Mouse (Mus musculus) CD4-positive, CD25-positive, alpha-beta regulatory T cell, adult 2 months (primary cell): ENCODE measurements around the gene Mfap1a.
"Not testable (repeated sequence)": the region's sequence is repeated elsewhere in the genome, so short reads cannot be mapped to it uniquely, and the experiment has no call there.

Experiments
- DNase-seq: peaks from one replicate; pipeline ENCODE4 v3.0.0-alpha.2; 2012; ENCODE audit warnings: low read depth, low spot score

Gene Mfap1a

DNA sequence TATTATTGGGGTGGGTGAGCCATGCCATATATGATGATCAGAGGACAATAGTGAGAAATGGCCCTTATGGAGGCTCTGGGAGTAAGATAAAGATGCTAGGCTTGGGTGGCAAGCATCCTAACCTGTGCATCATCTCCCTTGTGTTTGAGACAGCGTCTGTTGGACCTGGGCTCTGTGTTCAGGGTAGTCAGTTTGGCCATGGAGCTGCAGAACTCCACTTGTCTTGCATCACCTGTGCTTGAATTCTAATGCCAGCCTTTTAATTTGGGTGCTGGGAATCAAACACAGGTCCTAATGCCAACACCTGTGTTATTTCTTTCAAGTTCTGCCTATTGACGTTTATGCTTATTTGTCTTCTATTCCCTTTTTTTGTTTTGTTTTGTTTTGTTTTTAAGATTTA is 31.2 kb downstream of the Mfap1a start:
- not testable (repeated sequence) for DNase-seq

DNA sequence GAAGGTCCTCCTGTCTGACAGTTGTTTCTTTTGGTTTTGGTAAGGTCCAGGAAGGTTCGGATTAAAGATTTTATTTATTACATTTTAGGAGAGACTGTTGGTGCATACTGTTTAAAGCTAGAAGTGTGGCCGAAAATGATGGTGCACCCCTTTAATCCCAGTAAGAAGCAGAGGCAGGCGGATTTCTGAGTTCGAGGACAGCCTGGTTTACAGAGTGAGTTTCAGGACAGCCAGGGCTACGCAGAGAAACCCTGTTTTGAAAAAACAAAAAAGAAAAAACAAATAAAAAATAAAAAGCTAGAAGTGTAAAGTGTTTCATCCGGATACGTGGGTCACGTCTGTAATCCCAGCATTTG is 32.3 kb downstream of the Mfap1a start:
- DNase-seq: no peak

DNA sequence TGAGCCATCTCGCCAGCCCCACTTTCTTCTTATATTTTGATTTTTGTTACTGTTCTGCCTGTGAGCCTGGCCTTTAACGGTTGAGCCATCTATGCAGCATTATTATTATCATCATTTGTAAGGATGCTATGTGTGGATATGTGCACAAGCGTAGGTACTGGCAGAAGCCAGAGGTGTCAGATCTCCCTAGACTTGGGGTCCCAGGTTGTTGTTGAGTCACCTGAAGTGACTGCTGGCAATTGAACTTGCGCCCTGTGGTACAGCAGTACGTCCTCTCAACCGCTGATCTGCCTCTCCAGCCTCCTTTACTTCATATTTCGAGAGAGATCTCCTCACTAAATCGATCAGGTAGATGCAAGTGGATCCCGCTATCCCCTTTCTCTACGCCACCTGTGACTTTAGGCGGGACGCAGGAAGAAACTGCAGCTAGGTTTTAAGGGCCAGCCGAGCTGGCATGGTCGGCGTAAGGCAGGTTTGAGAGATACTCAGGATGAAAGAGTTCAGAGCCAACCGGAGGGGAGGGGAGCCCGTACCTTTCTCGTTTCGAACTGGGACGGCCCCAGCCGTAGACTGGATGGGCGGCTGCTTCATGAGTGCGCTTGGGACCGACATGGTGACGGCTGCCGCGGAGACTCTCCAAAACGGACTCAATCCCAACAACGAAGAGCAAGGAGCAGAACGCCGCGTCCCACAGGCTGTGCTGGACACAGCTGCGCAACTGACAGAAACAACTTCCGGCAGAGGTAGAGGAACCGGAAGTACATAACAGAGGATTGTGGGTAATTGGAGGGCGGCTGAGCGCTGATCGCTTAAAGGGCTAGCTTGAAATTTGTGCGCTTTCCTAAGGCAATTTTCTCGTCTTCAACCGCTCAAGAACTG is 32.9 kb downstream of the Mfap1a start, which contains the start of gene Mfap1b:
Gene Mfap1b, minus strand, starts transcription at position 767 of the 879 bp plus-strand sequence.
- peak; percentile 90 for DNase-seq

- DNase-seq: not testable (repeated sequence)
Measured at GRCm38 (mm10) chr2:121472783-121473182, 33.7 kb downstream of the Mfap1a start.

DNA sequence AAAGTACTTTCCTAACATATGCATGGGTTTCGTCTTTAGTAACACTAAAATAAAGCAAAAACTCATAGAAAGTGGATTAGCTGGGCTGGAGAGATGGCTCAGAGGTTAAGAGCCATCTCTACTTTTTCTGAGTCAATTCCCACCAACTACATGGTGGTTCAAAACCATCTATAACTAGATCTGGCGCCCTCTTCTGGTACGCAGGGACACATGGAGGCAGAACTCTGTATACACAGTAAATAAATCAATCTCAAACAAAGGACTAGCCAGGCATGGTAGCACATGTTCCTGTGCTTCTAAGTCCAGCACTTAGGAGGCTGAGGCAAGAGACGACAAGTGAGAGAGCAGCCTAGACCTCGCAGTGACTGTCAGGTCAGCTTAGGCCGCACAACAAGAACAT is 37.5 kb downstream of the Mfap1a start:
- DNase-seq: not testable (repeated sequence)

DNA sequence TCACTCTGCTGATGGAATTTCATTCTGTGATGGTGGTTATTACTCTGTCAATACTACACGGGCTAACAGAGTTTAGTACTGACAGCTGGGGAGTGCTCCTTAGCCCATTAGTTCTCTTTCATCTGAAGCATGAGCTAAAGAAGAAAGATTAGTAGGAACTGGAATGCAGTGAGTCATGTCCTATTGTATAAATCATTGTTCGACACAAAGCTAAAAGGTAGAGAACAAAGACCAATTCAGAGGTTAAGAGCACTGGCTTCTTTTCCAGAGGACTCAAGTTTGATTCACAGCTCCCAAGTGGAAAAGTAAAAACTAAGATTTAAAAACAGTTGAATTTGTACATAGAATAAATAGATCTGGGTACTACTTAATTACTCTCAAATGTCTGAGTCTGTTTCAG is 46.4 kb downstream of the Mfap1a start:
- no peak for DNase-seq

DNA sequence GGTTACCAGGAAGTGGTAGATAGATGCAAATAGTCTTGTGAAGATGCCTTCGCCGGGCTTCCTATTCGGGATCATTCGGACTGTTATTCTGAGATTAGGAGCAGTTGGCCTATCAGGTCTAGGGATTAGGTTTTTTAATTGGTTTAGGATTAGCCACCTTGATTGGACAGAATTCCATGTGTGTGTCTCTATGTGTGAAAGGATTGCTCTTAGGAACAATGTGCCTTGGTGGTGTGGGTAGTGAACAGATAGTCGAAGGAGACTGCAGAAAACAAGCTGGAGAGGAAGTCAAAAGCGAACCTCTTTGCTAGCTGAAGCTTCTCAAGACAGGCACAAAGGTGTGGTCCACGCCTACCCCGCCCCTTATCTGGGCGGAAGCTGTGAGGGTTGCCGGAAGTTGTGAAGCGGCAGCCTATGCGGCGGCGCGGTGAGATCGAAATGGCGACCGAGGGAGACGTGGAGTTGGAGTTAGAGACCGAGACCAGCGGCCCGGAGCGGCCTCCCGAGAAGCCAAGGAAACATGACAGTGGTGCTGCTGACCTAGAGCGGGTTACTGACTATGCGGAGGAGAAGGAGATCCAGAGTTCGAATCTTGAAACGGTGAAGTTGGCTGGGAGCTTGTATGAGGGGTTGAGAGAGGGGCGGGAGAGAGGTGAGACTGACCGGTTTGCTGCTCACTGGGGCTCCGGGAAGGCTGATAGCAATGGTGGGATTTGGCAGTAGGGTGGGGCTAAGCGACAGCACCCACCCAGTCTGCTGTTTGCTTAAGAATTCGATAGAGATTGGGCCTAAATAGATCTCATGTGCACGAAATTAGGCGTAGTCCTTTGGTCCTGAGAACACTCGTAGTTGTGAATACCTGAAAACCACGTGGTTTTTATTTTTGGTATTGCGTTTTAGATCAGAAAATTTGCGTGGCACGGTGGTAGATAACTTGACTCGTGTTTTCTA is 49.5 kb downstream of the Mfap1a start, which contains the start of gene Serinc4:
Gene Serinc4, minus strand, starts transcription at position 90 of the 951 bp plus-strand sequence.
- peak; percentile 94 for DNase-seq

- DNase-seq: no peak
Measured at GRCm38 (mm10) chr2:121455534-121455933, 50.9 kb downstream of the Mfap1a start.

DNA sequence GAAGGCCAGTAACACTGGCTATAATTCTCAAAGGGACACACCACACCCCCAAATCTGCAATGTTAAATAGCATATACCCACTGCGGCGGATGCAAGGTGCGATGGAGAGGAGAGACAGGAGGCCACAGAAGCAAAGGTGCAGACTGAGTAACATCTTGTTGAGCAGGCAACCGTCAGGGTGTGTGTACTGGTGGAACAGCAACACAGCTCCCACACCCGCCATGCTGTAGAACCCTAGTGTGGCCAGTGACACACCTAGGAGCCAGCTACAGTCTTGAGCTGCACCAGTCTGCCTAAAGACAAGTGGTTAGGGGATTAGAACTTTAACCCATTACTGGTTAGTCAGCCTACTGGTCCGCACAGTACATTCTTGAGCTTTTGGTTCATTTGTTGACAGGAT is 52.5 kb downstream of the Mfap1a start:
- no peak for DNase-seq

DNA sequence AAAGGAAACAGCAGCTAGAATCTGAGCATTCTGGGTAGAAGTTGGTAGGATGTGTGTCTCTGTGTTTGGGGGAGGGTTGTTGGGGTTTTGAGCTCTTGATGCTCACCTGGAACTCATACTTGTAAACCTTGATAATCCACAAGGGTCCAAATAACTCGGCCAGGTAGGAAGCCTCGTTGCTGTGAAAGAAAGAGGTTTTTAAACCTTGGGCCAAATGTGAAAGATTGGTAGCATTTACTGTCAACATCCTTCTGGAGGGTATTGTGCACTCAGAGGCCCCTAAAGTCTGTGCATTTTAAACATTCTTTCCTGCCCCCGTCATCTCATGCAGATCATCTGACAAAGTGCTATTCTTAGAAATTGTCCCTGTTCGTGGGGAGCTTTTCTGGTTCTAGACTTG is 53.5 kb downstream of the Mfap1a start, which contains the start of gene Hypk:
Gene Hypk, plus strand, starts transcription at position 301 of the 400 bp plus-strand sequence.
- no peak for DNase-seq

GRCm38 (mm10) chr2:121452361-121452760 is 54.1 kb downstream of the Mfap1a start:
- no peak for DNase-seq

DNA sequence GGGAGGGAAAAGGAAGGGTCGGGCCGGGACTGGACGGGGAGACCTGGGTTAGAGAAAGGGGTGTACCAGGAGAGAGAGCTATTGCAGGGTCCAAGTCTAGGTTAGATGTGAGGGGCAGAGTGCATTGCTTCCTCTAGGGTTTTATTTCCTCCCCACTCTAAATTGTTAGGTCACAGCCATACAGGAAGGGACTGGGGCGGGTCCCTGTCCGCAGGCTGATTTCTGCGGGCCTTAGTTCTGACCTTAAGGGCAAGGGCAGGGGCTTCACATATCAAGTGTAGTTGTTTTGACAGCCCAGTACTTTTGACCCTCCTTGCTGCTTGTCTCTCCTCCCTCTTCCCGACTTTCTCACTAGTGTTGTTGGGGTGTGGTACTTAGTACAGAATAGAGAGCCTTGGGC is 56.4 kb downstream of the Mfap1a start:
- DNase-seq: peak; percentile 32

- no peak for DNase-seq
Measured at GRCm38 (mm10) chr2:121449545-121450011, 56.9 kb downstream of the Mfap1a start.

DNA sequence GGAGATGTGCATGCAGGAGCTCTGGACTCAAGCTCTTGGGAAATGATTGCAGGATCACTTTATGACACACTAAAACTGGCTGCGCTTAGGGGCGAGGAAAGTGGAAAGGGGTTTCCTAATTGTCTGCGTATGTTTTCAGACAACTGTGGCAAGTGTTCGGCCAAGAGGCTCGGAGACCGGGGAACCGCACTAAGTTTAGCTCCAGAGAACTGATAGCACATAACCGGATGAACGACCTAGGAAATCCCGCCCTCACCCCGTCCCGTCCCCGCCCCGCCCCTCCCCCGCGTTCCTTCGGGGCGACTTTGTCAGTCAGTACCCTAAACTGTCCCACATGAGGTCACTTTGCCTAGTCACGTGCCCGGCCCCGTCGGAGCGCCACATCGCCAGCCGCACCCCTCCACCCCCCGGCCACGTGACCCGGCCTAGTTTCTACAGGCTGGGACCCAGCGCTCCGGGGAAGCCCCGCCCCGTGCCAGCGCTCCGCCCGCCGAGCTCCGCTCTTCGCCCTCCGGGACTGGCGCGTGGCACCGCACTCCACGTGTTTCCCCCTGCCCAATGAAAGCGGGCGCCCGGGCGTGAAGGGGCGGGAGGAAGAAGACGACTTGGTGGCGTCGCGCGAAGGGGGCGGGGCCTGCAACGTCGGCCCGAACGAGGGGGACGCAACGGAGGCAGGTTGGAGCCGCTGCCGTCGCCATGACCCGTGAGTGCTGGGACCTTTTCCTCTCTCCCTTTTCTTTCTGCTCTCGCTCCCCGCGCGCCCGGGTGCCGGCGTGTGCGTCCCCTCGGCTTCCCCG is 57.5 kb downstream of the Mfap1a start, which contains the start of gene Serf2:
Gene Serf2, plus strand, starts transcription at position 457 of the 797 bp plus-strand sequence.
- DNase-seq: peak; percentile 99

DNA sequence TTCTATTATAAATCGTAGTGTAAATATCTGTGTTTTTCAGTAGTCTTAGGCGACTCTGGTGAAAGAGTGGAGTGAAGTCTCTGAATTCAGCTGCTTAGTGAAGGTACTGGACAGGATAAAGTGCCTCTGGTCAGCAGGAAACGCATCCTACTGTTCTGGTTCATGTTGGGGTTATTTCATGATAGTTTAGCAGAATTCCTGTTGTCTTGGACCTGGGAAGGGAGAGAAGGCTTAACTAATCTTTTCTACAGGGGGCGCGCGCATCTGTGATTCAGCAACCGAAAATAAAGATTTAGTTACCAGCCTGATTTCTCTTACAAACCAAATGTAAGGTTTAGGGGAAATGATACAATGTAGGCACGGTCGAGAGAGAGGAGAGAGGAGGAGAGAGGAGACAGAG is 58.3 kb downstream of the Mfap1a start:
- DNase-seq: peak; percentile 51

DNA sequence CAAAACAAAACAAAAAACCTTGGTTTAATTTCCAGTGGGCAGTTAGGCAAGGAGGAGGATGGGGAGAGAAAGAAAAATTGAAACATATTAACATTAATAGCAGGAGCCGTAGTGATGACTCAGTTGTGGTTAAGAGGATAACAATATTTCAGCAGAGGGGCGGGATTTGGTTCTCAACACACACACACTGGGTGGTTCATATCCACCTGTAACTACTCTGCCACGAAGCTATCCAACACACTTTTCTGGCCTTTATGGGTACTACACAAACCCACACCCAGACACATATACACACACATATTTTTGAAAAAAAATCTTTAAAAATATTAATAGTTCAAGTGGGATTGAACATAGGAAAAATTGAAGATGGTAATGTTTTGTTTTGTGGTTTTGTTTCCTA is 59.5 kb downstream of the Mfap1a start:
- peak; percentile 37 for DNase-seq

DNA sequence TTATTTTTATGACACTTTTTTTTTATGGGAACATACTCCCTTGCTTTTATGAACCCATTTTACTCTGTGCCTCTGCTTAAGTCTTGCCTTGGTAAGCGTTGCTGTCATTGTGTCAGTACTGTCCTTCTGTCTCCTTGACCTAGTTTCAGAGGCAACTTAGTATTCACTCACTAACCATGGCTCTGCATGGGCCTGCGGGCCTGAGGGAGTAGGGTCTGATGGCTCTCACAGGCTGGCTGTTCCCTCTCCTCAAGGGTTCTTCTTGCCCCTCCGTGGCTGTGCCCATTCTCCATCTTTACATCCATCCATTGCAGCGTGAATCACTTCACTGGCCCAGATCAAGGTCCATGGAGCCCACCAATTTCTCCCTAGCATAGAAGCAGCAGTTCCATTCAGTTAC is 60.0 kb downstream of the Mfap1a start:
- DNase-seq: no peak

DNA sequence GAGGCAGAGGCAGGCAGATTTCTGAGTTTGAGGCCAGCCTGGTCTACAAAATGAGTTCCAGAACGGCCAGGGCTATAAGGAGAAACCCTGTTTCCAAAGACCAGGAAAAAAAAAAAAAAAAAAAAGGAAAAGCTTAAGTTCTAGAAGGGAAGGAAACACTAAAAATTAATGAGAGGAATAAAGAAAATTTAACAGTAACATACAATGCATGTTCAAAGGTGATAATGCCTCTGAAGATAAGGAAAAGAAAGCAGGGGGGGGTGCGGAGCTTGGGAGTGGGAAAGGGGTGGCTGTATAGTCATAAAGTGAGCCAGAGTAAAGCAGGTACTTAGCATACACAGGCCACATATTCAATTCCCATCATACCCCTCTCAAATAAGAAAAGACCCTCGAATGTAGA is 61.3 kb downstream of the Mfap1a start:
- no peak for DNase-seq

- DNase-seq: no peak
Measured at GRCm38 (mm10) chr2:121444178-121444577, 62.3 kb downstream of the Mfap1a start, which contains the start of gene Ell3. Ell3 (minus strand) TSS chr2:121444278.

- no peak for DNase-seq
Measured at GRCm38 (mm10) chr2:121443068-121443349, 63.5 kb downstream of the Mfap1a start.
